Mouse (Mus musculus): Measurements from ENCODE around the gene Dtnb.

GRCm38 (mm10) chr12:3611871-3612270 lies 39.7 kb downstream of the Dtnb start:
- TF ChIP-seq CTCF (IDR thresholded peaks at IDR 0.05; ENCODE audit: extremely low read depth, insufficient read length, insufficient replicate concordance, low read depth, low read length) (no peak), POLR2A (IDR thresholded peaks at IDR 0.05; ENCODE audit: low read depth, low read length) (no peak)
